Mouse (Mus musculus) limb, embryonic 15.5 days (tissue): ENCODE data around the gene Ppp2r3a. TPM values are rescaled to one million over a fixed set of nuclear protein-coding genes. Genes with fewer than 3 reads are reported as not detected.

ENCODE experiments used
- ATAC-seq: fragments of 200-750 bp; cut with Nextera tagmentation; 2 replicates; pipeline ENCODE4 v1.8.0; 2017; ENCODE audit warnings: low read depth, moderate TSS enrichment; ENCODE audit not compliant: insufficient number of reproducible peaks, low FRiP score, low TSS enrichment
- H3K27ac ChIP-seq: fragments of 300-500 bp; sonication (generic); 2 replicates; pipeline ENCODE4 v1.5.1; 2015; ENCODE audit warnings: moderate library complexity, mild to moderate bottlenecking, inconsistent platforms
- H3K27me3 ChIP-seq: fragments of 300-500 bp; sonication (generic); 2 replicates; pipeline ENCODE4 v1.6.1; 2015; ENCODE audit warnings: inconsistent platforms
- H3K36me3 ChIP-seq: fragments of 300-500 bp; sonication (generic); 2 replicates; pipeline ENCODE4 v1.6.1; 2015; ENCODE audit warnings: inconsistent platforms
- H3K4me1 ChIP-seq: fragments of 300-500 bp; sonication (generic); 2 replicates; pipeline ENCODE4 v1.6.1; 2015; ENCODE audit warnings: inconsistent platforms
- H3K4me2 ChIP-seq: fragments of 300-500 bp; sonication (generic); 2 replicates; pipeline ENCODE4 v1.6.1; 2015; ENCODE audit warnings: mild to moderate bottlenecking, inconsistent platforms
- H3K4me3 ChIP-seq: fragments of 300-500 bp; sonication (generic); 2 replicates; pipeline ENCODE4 v1.5.1; 2015; ENCODE audit warnings: mild to moderate bottlenecking, inconsistent platforms
- H3K9ac ChIP-seq: fragments of 300-500 bp; sonication (generic); 2 replicates; pipeline ENCODE4 v1.6.1; 2015; ENCODE audit warnings: inconsistent platforms
- H3K9me3 ChIP-seq: fragments of 300-500 bp; sonication (generic); 2 replicates; pipeline ENCODE4 v1.6.1; 2016; ENCODE audit warnings: inconsistent platforms
- WGBS: fragments of 180-500 bp; shearing (Covaris S2); methylation state at CpG from one replicate; pipeline ENCODE4 v1.1.7; 2015; 5-methylcytosine and 5-hydroxymethylcytosine counted together
- polyA plus RNA-seq: library from polyadenylated mRNA; unstranded; fragments of >200 nt; fragmentation: Nextera tagmentation; extraction: Ambion mirVana; gene quantifications from 2 replicates; pipeline ENCODE4 v1.2.1, GENCODE M21; 2015

Gene Ppp2r3a
- polyA plus RNA-seq, 1 experiment from 2014 or later: 17.3 TPM

DNA sequence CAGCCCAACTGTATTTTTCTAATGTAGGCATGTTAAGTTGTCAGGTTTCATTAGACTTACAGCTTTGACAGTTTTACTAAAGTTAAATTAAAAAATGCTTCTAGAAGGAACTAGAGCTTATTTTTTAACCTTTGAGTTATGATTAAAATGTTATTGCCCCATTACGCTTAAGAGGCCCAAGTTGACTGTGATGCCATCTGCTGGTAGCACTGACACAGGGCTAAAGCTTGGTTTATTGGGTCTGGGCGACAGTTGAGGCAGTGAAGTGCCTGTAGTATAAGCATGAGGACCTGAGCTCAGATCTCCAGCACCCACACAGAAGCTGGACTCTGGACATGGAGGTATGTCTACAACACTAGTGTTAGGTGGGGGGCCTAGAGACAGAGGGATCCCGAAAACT, 47.5 kb downstream of the Ppp2r3a start:
- H3K36me3 ChIP-seq: 0 out of 2 replicates have a peak, but pooled peaks cover 2% of the 10 kb centered on the region
- H3K9ac ChIP-seq: no peak overlapping the region
- 94% methylated on average over 3 of the region's 3 CpGs for WGBS
- H3K4me2 ChIP-seq: no peak overlapping the region
- ATAC-seq: no peak
- H3K27ac ChIP-seq: no peak overlapping the region
- H3K27me3 ChIP-seq: no peaks in the 10 kb centered on the region
- peaks cover 8% of the 10 kb centered on the region; the same call in 1 of the 2 replicates for H3K4me1 ChIP-seq
- no peaks in the 10 kb centered on the region for H3K9me3 ChIP-seq
- no peak overlapping the region for H3K4me3 ChIP-seq

DNA sequence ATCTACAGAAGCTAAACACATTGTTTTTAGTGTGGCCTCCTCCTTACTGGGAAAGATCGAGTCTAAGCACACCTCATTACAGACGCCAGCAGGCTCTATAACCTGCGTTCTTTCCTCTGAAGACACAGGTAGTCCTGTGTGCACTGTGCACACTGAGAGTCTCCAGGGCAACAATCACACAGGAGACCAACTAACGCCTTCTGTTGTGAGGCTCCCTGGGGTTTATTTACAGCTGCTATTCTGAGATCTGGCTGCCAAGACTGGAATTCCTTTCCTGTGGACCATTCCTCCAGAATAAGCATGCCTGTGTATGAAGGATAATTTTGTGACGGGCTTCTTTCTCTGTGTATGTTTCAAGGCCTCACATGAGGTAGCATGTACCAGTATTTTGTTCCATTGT, 51.0 kb downstream of the Ppp2r3a start:
- no peak for ATAC-seq
- H3K36me3 ChIP-seq: 0 out of 2 replicates have a peak, but pooled peaks cover 2% of the 10 kb centered on the region
- peaks cover 6% of the 10 kb centered on the region; the same call in 1 of the 2 replicates for H3K4me1 ChIP-seq
- H3K4me3 ChIP-seq: no peak overlapping the region
- no peaks in the 10 kb centered on the region for H3K9me3 ChIP-seq
- no peaks in the 10 kb centered on the region for H3K27me3 ChIP-seq
- WGBS: 34% methylated on average over 5 of the region's 5 CpGs
- no peak overlapping the region for H3K4me2 ChIP-seq
- no peak overlapping the region for H3K27ac ChIP-seq
- H3K9ac ChIP-seq: no peak overlapping the region

- H3K4me2 ChIP-seq: no peak overlapping the region
- peak overlapping the region; percentile 17; the same call in 1 of the 2 replicates for H3K27ac ChIP-seq
- H3K36me3 ChIP-seq: no peaks in the 10 kb centered on the region
- H3K27me3 ChIP-seq: no peaks in the 10 kb centered on the region
- H3K9me3 ChIP-seq: no peaks in the 10 kb centered on the region
- WGBS: 54% methylated on average over 6 of the region's 6 CpGs
- H3K4me3 ChIP-seq: no peak overlapping the region
- peaks cover 6% of the 10 kb centered on the region; the same call in 1 of the 2 replicates for H3K4me1 ChIP-seq
- no peak overlapping the region for H3K9ac ChIP-seq
- ATAC-seq: no peak
Observed at GRCm38 (mm10) chr9:101198804-101199203, 52.8 kb downstream of the Ppp2r3a start.

DNA sequence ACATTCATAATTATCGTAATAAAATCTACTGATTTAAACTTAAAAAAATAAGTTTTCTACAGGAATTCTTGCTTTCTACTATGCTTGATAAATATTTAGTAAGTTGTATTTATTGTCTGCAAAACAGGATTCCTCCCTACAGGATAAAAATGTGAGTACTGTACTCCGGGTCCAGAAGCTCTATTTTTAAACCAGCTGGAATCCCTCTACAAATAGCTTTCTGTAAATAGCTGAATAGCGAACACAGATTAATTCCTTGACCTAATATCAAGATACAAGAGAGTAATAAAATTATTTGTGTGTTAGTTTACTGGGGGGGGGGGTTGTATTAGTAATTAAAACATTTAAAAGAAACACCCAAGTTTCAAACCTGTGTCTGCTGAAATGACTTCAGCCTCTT, 53.3 kb downstream of the Ppp2r3a start:
- Histone ChIP-seq H3K9me3 (no peaks in the 10 kb centered on the region), H3K4me1 (peaks cover 6% of the 10 kb centered on the region; the same call in 1 of the 2 replicates), H3K27ac (peak overlapping the region; percentile 17; the same call in 1 of the 2 replicates), H3K27me3 (no peaks in the 10 kb centered on the region), H3K4me3 (no peak overlapping the region), H3K4me2 (no peak overlapping the region), H3K36me3 (no peaks in the 10 kb centered on the region), H3K9ac (no peak overlapping the region)
- no peak for ATAC-seq
- WGBS: 80% methylated on average over 3 of the region's 3 CpGs

- Histone ChIP-seq H3K9ac (no peak overlapping the region), H3K4me1 (no peaks in the 10 kb centered on the region), H3K4me3 (no peak overlapping the region), H3K9me3 (no peaks in the 10 kb centered on the region), H3K36me3 (peaks cover 31% of the 10 kb centered on the region), H3K27me3 (no peaks in the 10 kb centered on the region), H3K4me2 (no peak overlapping the region), H3K27ac (no peak overlapping the region)
- peak; percentile 69 for ATAC-seq
- WGBS: 38% methylated on average over 5 of the region's 5 CpGs
Observed at GRCm38 (mm10) chr9:101181962-101182701, 69.5 kb downstream of the Ppp2r3a start.

GRCm38 (mm10) chr9:101181291-101181690, 70.3 kb downstream of the Ppp2r3a start:
- no peak for ATAC-seq
- Histone ChIP-seq H3K4me3 (no peak overlapping the region), H3K9me3 (no peaks in the 10 kb centered on the region), H3K27me3 (no peaks in the 10 kb centered on the region), H3K27ac (no peak overlapping the region), H3K4me2 (no peak overlapping the region), H3K36me3 (peaks cover 35% of the 10 kb centered on the region), H3K9ac (no peak overlapping the region), H3K4me1 (no peaks in the 10 kb centered on the region)
- 61% methylated on average over 6 of the region's 6 CpGs for WGBS

DNA sequence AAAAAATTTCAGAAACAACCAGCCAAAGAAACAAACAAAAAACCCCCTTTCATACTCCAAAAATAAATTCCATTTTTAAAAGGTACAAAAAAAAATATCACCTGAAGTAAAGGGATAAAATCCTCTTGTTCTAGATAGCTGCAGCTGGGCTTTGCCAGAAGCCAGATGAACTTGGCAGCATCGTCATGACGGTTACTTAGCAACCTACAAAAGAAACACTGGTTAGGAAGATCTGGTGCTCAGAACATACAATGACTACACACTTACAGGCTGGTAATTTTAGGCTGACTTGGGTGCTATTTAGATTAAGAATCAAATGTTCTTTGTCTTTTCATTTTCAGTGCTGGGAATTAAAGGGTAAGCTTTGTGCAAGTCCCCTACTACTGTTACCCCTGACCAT, 71.4 kb downstream of the Ppp2r3a start:
- no peak overlapping the region for H3K4me3 ChIP-seq
- H3K9ac ChIP-seq: no peak overlapping the region
- WGBS: 65% methylated on average over 2 of the region's 2 CpGs
- H3K27ac ChIP-seq: no peak overlapping the region
- H3K27me3 ChIP-seq: no peaks in the 10 kb centered on the region
- H3K36me3 ChIP-seq: peaks cover 30% of the 10 kb centered on the region
- ATAC-seq: no peak
- H3K4me1 ChIP-seq: no peaks in the 10 kb centered on the region
- no peaks in the 10 kb centered on the region for H3K9me3 ChIP-seq
- H3K4me2 ChIP-seq: no peak overlapping the region

DNA sequence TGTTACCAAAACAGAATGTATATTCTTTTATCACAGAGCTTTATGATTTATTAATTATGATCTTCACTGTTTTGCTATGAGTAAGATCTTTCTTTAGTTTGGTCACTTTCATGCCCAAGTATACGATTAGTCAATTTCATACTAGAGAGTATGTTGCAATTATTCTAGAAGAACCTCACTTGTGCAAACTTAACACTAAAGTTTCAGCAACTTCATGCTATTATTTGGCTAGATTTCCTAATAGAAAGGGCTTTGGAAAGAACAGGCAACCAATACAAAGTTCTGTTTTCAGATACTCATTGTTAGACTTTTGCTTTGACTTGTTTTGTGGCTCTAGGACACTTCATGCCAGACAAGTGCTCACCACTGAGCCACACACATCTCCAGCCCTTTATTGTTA, 91.0 kb downstream of the Ppp2r3a start:
- 92% methylated on average over 1 of the region's 1 CpGs for WGBS
- ATAC-seq: no peak
- H3K9me3 ChIP-seq: no peaks in the 10 kb centered on the region

GRCm38 (mm10) chr9:101160092-101160491, 91.5 kb downstream of the Ppp2r3a start:
- Histone ChIP-seq H3K9ac (no peak overlapping the region), H3K27me3 (no peaks in the 10 kb centered on the region), H3K4me1 (no peaks in the 10 kb centered on the region), H3K36me3 (0 out of 2 replicates have a peak, but pooled peaks cover 5% of the 10 kb centered on the region), H3K9me3 (no peaks in the 10 kb centered on the region), H3K4me3 (no peak overlapping the region), H3K27ac (no peak overlapping the region), H3K4me2 (no peak overlapping the region)
- no peak for ATAC-seq
- 77% methylated on average over 5 of the region's 5 CpGs for WGBS

More for the DNA sequence above, 91.0 kb downstream of the Ppp2r3a start:
- no peak overlapping the region for H3K27ac ChIP-seq
- no peak overlapping the region for H3K4me3 ChIP-seq
- H3K4me1 ChIP-seq: no peaks in the 10 kb centered on the region
- no peak overlapping the region for H3K4me2 ChIP-seq
- H3K36me3 ChIP-seq: 0 out of 2 replicates have a peak, but pooled peaks cover 5% of the 10 kb centered on the region
- no peaks in the 10 kb centered on the region for H3K27me3 ChIP-seq
- H3K9ac ChIP-seq: no peak overlapping the region

GRCm38 (mm10) chr9:101159431-101159830, 92.2 kb downstream of the Ppp2r3a start:
- no peak overlapping the region for H3K4me3 ChIP-seq
- 95% methylated on average over 1 of the region's 1 CpGs for WGBS
- H3K9me3 ChIP-seq: no peaks in the 10 kb centered on the region
- no peak overlapping the region for H3K9ac ChIP-seq
- ATAC-seq: no peak
- 0 out of 2 replicates have a peak, but pooled peaks cover 5% of the 10 kb centered on the region for H3K36me3 ChIP-seq
- H3K4me1 ChIP-seq: no peaks in the 10 kb centered on the region
- H3K27me3 ChIP-seq: no peaks in the 10 kb centered on the region
- H3K27ac ChIP-seq: no peak overlapping the region
- no peak overlapping the region for H3K4me2 ChIP-seq

- Histone ChIP-seq H3K36me3 (peaks cover 6% of the 10 kb centered on the region; the same call in 1 of the 2 replicates), H3K4me3 (no peak overlapping the region), H3K9me3 (no peaks in the 10 kb centered on the region), H3K27ac (no peak overlapping the region), H3K4me1 (no peaks in the 10 kb centered on the region), H3K9ac (no peak overlapping the region), H3K4me2 (no peak overlapping the region), H3K27me3 (no peaks in the 10 kb centered on the region)
- no peak for ATAC-seq
- WGBS: 72% methylated on average over 5 of the region's 5 CpGs
Observed at GRCm38 (mm10) chr9:101152872-101153271, 98.7 kb downstream of the Ppp2r3a start.

GRCm38 (mm10) chr9:101143635-101144034, 108.0 kb downstream of the Ppp2r3a start:
- peaks cover 37% of the 10 kb centered on the region for H3K36me3 ChIP-seq
- H3K27ac ChIP-seq: no peak overlapping the region
- WGBS: 89% methylated on average over 4 of the region's 4 CpGs
- no peak overlapping the region for H3K4me3 ChIP-seq
- H3K4me2 ChIP-seq: no peak overlapping the region
- H3K9me3 ChIP-seq: no peaks in the 10 kb centered on the region
- no peaks in the 10 kb centered on the region for H3K27me3 ChIP-seq
- H3K9ac ChIP-seq: no peak overlapping the region
- ATAC-seq: no peak
- H3K4me1 ChIP-seq: no peaks in the 10 kb centered on the region
